Mouse (Mus musculus): ENCODE measurements around the gene Styx.
A peak's percentile ranks its signal among the peaks of the same experiment; 100 is the strongest.
"Not testable (repeated sequence)": the region's sequence is repeated elsewhere in the genome, so short reads cannot be mapped to it uniquely, and the experiment has no call there.

Styx gene

DNA sequence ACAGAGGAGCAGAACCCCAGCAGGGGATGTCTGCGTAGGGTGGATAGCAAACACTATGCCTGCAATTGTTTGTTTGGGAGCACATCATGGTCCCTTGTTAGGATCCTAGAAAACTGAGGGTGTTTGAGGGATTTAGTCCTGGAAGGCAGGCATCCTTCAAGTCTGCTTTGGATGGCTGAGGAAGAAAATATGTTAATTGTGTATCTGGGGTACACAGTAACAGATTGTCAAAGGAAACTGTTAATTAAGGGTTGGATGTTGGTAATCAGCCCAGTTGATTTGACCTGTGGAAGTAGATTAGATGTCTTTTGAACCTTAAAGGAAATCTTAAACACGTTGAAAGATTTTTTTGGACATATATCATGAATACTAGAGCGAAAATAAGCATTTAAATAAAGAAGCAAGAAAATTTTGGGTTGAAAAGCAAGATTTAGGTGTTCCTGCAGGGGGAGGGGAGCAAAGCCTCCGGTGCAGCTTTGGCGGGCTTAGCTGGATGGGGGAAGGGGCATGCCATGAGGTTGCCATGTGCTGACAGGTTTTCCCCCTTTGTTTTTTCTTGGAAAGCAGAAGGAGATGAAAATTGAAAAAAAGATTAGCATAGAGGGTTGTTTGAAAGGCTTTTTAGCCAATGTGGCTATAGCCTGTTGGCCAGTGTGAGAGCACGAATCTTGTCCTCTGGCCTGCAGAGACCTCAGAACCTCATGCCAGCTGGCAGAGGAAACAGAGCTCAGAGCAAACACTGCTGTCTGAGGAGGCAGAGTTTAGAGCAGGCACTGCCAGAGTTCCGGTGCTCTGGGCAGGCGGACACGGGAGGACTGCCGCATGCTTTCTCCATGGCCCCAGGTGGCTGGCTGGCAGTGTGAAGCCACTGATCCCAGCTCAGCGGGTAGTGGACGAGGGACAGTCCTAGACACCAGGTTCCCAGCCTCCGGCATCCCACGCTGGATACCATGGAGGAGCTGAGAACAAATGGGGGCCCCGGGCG, 13.6 kb downstream of the Styx start:
- DNase-seq, result peak; percentile 56

GRCm38 (mm10) chr14:45365196-45365587, 14.3 kb downstream of the Styx start:
- DNase-seq, result no peak

- no peak for DNase-seq
Observed at GRCm38 (mm10) chr14:45378771-45379170, 27.9 kb downstream of the Styx start.

DNA sequence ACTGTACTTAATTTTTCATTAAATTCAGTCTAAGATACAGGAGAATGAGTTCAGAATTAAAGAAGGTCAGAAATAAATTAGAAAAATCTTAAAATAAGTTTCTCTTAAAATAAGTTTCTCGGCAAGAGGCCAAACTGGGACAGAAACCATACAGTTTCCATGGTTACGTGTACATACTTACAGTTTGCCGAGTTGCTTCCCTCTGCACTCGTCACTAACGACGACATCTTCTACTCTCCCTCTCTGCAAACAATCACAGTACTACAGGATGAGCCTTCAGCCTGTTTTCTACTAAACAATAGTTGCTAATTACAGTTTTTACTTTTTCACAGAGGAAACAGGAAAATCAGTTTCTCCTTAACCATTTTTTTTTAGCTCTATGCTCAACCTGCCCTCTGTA, 29.9 kb downstream of the Styx start:
- DNase-seq, result no peak

GRCm38 (mm10) chr14:45382912-45383311, 32.0 kb downstream of the Styx start:
- no peak for DNase-seq

- no peak for DNase-seq
Observed at GRCm38 (mm10) chr14:45385596-45385995, 34.7 kb downstream of the Styx start.

DNA sequence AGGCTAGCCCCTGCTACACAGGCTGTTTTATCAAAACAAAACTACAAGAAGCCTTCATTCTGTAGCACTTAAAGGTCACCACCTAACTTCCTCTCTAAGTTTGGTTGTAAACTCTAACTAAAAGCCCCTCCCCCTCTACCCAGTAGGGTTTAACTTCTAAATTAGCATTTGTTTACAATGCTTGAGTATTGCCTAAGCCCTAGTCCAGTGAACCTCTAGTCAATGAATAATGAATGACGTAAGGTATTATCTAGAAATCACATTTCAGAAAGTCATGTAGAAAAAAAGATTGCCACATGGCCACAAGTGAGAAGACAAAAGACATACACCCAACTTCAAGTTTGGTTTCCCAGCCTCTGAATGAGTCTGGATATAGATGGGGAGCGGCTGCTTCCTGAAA, 36.6 kb downstream of the Styx start:
- DNase-seq, result no peak

DNA sequence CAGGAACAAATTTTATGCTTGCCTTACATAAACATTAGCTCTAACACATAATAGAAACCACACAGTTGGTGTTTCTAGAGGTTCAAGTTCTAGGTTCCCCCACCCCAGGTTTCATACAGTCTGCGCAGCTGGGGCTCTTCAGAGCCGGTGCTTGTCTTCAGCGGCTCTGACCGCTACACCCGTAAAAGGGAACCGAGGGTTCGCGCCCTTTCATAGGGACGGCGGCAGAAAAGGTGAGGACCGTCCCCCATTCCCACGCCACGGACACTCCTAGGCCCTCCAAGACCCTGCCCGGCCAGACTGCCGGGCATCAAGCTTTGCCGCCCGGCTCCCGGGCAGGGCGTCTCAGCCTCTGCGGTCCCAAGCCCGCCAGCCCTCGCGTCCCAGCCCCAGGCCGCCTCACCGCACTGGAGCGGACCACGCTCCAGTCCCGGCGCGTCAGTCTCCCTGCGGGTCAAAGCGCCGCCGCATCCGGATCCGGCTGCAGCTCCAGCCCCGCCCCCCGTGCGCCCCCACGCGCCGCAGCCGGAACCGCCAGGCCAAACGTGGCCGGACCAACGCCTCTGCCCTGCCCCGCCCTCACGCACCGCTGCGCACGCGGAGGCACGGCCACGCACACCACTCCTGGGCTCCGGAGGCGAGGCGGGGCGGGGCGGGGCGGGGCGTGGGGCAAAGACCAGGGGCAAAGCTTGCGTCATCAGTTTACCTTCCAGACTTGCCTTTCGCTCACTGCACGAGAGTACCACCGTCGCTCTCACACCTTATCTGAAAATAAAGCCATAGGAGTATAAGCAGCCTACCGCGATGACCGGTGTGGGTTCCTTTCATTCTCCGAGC, 37.7 kb downstream of the Styx start:
- DNase-seq, result peak; percentile 94

- no peak for DNase-seq
Observed at GRCm38 (mm10) chr14:45389194-45389593, 38.3 kb downstream of the Styx start.

DNA sequence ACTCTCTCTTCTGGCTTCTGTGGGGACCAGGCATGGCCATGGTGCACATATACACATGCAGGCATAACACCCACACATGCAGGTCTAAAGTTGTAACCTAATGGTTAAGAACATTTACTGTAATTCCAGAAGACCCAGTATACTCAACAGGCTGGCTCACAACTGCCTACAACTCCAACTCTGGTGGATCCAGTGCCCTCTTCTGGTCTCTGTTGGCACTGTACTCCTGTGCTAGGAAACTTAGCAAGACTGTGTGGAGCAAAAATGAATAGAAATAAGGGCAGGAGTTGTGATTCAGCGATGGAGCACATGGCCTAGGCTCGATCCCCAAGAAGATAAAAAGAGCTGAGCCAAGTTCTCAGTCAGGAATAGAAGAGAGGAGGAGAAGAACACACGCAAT, 48.9 kb downstream of the Styx start:
- DNase-seq, result no peak

- no peak for DNase-seq
Observed at GRCm38 (mm10) chr14:45403651-45404050, 52.8 kb downstream of the Styx start.

DNA sequence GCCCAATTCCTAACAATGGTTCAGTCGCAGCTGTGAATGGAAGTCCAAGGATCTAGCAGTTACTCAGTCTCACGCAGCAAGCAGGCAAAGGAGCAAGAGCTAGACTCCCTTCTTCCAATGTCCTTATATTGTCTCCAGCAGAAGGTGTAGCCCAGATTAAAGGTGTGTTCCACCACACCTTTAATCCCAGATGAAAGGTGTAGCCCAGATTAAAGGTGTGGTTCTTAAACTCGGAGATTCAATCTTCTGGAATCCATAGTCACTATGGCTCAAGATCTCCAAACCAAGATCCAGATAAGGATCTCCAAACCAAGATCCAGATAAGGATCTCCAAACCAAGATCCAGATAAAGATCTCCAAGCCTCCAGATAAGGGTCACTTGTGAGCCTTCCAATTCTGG, 53.9 kb downstream of the Styx start, which contains the start of gene Gnpnat1:
TSS of gene Gnpnat1 (minus strand) at position 101 of the 400 bp plus-strand sequence.
- DNase-seq, result not testable (repeated sequence)

DNA sequence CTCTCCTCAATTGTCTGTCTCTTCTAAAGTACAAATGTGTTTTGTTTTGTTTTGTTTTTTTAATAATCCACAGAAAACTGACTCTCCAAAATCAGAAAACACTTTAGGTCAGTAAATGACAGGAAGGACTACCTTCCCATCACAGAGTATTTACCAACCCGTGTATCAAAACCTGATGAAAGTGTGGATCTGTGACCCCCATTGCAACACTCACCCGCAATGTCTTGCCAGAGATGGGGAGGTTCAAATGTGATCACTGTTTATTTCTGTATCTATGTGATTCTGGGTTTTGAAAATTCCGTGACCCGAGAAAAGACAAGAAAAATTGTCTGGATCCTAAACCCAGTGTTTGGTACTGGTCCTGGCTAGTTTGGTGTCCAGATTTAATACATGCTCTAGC, 65.4 kb downstream of the Styx start:
- no peak for DNase-seq

DNA sequence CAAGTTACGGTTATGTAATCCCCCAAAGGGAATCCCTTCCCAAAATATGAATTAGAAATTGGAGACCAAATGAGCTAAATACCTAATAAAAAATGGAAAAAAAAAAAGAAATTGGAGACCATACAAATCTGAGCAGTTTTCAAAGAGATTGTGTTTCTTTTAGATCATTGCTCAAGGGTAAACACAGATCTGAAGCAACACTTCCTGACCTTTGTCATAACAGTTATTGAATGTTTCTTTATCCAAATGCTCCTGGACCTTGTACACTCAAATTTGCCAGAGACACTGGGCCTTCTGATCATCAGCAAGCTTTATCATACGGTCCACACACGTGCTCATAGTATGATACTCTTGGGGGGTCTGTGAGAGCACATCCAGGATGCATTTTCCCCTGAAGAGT, 67.7 kb downstream of the Styx start:
- no peak for DNase-seq

- no peak for DNase-seq
Observed at GRCm38 (mm10) chr14:45419323-45419722, 68.4 kb downstream of the Styx start.

DNA sequence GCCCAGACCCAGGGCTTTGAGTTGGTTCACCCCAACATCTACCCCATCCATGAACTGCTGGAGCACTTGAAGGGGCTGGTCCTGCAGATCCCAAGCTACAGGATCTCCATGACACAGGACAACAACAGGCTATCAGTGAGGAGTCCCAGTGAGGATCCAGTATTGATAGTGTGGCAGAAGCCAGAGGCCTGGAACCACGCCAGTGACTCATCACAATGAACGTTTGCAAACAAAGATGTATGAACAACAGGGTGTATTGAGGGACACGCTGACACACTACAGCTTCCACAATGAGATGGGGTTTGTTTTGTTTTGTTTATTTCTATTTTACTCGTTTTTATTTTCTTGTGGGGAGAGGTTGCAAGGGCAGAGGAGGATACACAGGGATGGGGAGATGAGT, 71.5 kb downstream of the Styx start:
- peak; percentile 8 for DNase-seq

DNA sequence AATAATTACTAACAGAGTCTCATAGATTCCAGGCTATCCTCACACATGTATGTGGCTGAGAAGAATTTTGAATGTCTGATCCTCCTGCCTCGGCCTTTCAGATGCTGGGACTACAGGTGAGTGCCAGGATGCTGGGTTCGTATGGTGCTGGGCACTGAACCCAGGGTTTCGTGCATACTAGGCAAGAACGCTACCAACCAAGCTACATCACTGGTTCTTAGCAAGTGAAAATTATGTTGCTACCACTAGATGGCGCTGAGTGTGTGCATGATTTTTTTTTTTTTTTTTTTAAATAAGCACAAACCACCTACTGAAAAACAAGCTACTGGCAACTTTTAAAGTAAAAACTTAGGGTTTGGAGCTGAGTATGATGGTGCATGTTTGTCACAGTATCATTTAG, 72.3 kb downstream of the Styx start:
- peak; percentile 11 for DNase-seq

DNA sequence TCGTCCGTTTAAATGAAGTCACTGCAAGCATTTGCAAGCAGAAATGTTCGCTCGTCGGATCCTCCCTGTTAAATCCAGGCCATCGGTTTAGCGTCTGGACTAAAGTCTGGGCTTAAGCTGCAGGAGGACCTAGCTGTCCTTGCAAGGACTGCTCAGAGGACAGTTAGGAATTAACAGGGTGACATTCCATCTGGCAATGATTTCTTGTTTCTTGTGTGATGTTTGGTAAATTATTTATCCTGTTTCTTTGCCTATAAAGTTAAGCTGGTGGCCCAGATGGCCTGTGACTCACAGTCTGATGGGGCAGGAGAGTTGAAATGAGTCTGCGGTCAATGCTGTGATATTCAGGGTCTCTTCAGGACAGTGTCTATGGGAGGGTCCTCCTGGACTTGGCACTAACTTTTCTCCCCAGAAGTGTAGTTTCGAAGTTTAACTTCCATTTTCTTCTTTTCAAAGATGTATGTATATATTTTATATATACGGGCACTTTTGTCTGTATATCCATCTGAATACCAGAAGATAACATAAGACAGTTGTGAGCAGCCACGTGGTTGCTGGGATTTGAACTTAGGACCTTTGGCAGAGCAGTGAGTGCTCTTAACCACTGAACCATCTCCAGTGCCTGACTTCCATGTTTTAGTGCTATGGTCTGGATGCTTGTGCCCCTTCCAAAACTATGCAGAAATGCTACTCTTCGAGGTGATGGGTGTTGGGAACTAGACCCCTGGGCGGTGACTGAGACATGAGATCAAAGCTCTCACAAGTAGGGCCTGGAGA, 79.4 kb downstream of the Styx start:
- DNase-seq, result no peak

- no peak for DNase-seq
Observed at GRCm38 (mm10) chr14:45432003-45432402, 81.1 kb downstream of the Styx start.

GRCm38 (mm10) chr14:45434220-45434619, 83.3 kb downstream of the Styx start:
- no peak for DNase-seq

DNA sequence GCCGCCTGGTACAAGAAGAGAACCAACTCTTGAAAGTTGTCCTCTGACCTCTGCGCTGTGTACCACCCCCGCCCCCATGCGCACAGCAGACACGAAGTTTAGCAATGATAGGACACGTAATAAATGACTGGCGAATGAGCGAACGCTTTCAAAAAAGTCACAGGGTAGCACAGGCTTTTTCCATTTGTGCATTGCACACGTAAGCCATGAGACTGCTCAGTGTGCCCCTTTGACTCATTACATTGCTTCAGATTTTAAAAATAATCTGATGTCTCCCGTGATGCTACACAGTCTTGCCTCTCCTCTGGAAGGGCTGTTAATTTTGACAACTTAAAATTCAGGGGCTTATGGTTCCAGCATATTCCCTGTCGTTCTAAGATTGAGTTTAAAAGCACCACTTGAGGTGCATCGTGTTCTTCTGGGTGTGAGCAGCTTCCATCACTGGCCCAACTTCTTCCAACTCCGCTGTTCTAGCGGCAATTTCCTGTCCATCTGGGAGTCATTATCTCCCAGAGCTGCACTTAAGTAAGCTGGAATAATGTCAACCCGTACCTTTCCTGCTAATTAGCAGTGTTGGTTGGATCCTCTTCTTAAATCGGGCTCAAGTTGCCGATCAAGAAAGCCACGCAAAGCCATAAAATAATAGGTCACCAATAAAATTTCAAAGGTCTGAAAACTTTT, 87.5 kb downstream of the Styx start:
- no peak for DNase-seq

DNA sequence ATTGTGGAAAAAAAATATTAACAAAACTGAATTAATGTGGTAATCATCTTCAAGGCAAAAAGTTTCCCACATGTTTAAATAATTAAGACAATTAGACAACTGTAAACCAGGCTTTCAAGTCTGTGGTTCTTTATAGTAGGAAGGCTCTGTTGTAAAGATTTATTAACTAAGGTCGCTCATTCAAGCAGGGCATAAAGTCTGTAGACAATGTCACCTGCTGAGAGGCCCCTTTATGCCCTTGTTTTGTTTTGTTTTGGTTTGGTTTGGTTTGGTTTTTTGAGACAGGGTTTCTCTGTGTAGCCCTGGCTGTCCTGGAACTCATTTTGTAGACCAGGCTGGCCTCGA, 88.0 kb downstream of the Styx start:
- no peak for DNase-seq
